Mouse (Mus musculus) kidney, postnatal 0 days (tissue): ENCODE data around the gene Plekhm1. TPM values are rescaled to one million over a fixed set of nuclear protein-coding genes. Genes with fewer than 3 reads are reported as not detected.
"Not testable (repeated sequence)": the region's sequence is repeated elsewhere in the genome, so short reads cannot be mapped to it uniquely, and the experiment has no call there.

ENCODE experiments used
- ATAC-seq: fragments of 200-750 bp; cut with Nextera tagmentation; replicated peaks from 2 replicates; pipeline ENCODE4 v1.8.0; 2017; ENCODE audit warnings: low read depth, moderate number of reproducible peaks, moderate TSS enrichment, moderate library complexity; ENCODE audit not compliant: low FRiP score
- DNase-seq: peaks from one replicate; pipeline ENCODE4 v3.0.0-alpha.2; 2016; ENCODE audit warnings: low spot score
- H3K27ac ChIP-seq: fragments of 300-500 bp; sonication (generic); 2 replicates; pipeline ENCODE4 v1.5.1; 2014; ENCODE audit warnings: mild to moderate bottlenecking
- H3K27me3 ChIP-seq: fragments of 300-500 bp; sonication (generic); 2 replicates; pipeline ENCODE4 v1.6.1; 2014; ENCODE audit warnings: low read length, mixed read lengths; ENCODE audit not compliant: insufficient read depth
- H3K36me3 ChIP-seq: fragments of 300-500 bp; sonication (generic); 2 replicates; pipeline ENCODE4 v1.6.1; 2014; ENCODE audit warnings: low read length, mixed read lengths; ENCODE audit not compliant: insufficient read depth
- H3K4me1 ChIP-seq: fragments of 300-500 bp; sonication (generic); replicated peaks from 2 replicates; pipeline ENCODE4 v1.6.1; 2014; ENCODE audit warnings: antibody characterized with exemption, low read length, mixed read lengths; ENCODE audit not compliant: insufficient read depth
- H3K4me2 ChIP-seq: fragments of 300-500 bp; sonication (generic); 2 replicates; pipeline ENCODE4 v1.6.1; 2014; ENCODE audit warnings: mild to moderate bottlenecking, low read length, moderate library complexity, mixed read lengths
- H3K4me3 ChIP-seq: fragments of 300-500 bp; sonication (generic); replicated peaks from 2 replicates; pipeline ENCODE4 v1.5.1; 2014; ENCODE audit warnings: low read depth, low read length
- H3K9ac ChIP-seq: fragments of 300-500 bp; sonication (generic); 2 replicates; pipeline ENCODE4 v1.6.1; 2014; ENCODE audit warnings: low read depth, low read length
- H3K9me3 ChIP-seq: fragments of 300-500 bp; sonication (generic); replicated peaks from 2 replicates; pipeline ENCODE4 v1.6.1; 2016; ENCODE audit warnings: low read length, inconsistent platforms, mixed read lengths
- CTCF ChIP-seq: IDR thresholded peaks from 2 replicates; pipeline ENCODE4 v1.5.1; 2016; ENCODE audit warnings: antibody characterized with exemption, low read depth, mild to moderate bottlenecking, moderate library complexity
- WGBS: fragments of 180-500 bp; shearing (Covaris S2); extraction: QIAGEN DNeasy Blood & Tissue Kit; methylation state at CpG from one replicate; pipeline ENCODE4 v1.1.7; 2014; 5-methylcytosine and 5-hydroxymethylcytosine counted together
- polyA plus RNA-seq: library from polyadenylated mRNA; unstranded; fragments of >200 nt; fragmentation: Nextera tagmentation; extraction: Ambion mirVana; gene quantifications from 2 replicates; pipeline ENCODE4 v1.2.1, GENCODE M21; 2015

Plekhm1 gene
- polyA plus RNA-seq, 1 experiment from 2014 or later = 5.4 TPM

DNA sequence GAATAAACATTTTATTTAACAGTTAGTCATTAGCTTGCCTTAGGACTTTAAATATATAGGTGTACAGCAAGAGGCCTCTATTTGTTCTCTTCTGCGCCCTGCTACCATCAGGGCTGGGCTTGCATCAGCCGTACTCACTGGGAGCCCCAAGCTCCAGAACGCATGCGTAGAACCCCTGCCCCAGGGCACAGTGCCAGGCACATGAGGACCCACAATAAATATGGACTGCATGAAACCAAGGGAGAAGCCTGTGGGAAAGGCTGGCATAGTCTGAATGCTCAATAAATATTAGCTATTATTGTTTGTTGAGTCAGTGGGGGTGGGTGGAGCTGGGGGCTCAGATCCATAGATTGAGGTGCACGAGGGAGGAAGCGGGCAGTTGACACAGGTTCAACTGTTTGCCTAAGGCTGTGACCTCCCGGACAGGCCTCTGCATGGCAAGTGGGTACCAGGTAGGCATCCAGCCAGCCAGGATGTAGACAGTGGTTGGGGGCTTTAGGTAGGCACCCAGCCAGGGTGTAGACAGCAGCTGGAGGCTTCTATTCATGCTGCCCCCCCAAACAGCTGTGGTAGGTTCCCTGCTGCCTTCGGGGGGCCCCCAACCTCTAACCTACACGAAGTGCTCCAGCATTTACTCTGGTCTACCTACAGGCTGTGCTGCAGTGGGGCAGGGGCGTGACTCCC, 80.8 kb downstream of the Plekhm1 start:
- no peaks in the 10 kb centered on the region for H3K9me3 ChIP-seq
- ATAC-seq (no peak), DNase-seq (no peak)
- H3K9ac ChIP-seq = no peak overlapping the region
- 0 out of 2 replicates have a peak, but pooled peaks cover 3% of the 10 kb centered on the region for H3K27me3 ChIP-seq
- H3K36me3 ChIP-seq = no peaks in the 10 kb centered on the region
- no peak for TF ChIP-seq CTCF
- WGBS = 84% methylated on average over 10 of the region's 10 CpGs
- no peak overlapping the region for H3K4me3 ChIP-seq
- no peak overlapping the region for H3K4me2 ChIP-seq
- no peaks in the 10 kb centered on the region for H3K4me1 ChIP-seq
- H3K27ac ChIP-seq = no peak overlapping the region

DNA sequence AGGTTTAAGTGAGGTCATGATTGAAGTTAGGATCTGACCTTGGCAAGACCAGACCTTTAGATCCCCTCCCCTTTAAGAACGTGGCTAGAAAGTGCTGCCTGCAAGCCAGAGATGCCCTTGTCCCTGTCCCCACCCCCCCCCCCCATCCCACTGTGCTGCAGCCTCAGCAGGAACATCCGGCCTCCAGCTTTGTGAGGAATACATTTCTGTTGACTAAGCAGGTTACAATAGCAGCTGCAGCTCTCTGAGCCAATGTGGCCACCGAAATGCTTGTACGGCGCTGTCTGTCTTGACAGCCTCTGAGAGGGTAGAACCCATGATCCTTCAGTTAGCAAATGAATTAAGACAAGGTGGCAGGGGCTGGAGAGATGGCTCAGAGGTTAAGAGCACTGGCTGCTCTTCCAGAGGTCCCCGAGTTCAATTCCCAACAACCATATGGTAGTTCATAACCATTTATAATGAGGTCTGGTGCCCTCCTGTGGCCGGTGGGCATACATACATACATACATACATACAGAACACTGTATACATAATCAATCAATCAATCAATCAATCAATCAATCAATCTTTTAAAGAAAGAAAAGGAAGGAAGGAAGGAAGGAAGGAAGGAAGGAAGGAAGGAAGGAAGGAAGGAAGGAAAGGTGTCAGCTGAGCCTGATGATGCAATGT, 81.7 kb downstream of the Plekhm1 start:
- Histone ChIP-seq H3K4me2 (no peak overlapping the region), H3K4me3 (no peak overlapping the region), H3K9me3 (no peaks in the 10 kb centered on the region), H3K27ac (no peak overlapping the region), H3K9ac (no peak overlapping the region), H3K36me3 (no peaks in the 10 kb centered on the region), H3K27me3 (0 out of 2 replicates have a peak, but pooled peaks cover 3% of the 10 kb centered on the region), H3K4me1 (no peaks in the 10 kb centered on the region)
- WGBS = 68% methylated on average over 7 of the region's 7 CpGs
- peak; percentile 18; the same call in 1 of the 2 replicates for TF ChIP-seq CTCF
- DNase-seq = no peak
- no peak for ATAC-seq

DNA sequence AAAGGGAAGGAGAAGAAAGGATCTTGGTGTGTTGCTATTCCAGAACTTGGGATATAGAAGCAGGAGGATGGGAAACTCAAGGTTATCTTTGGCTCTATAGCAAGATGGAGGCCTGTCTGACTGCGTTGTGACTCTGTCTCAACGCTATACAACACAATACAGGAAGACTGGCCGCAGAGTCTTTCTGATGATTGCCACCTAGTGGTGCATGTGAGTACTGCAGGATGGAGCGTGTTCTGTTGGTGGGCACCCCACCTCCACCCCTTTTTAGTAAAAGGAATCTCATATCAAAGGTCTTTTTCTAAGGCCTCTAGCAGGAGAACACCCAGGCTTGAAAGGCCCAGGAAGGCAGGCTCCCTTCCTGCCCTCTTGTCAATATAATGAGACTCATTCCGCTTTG, 85.5 kb downstream of the Plekhm1 start:
- ATAC-seq (no peak), DNase-seq (peak; percentile 80)
- H3K4me1 ChIP-seq = no peaks in the 10 kb centered on the region
- H3K9ac ChIP-seq = no peak overlapping the region
- H3K9me3 ChIP-seq = no peaks in the 10 kb centered on the region
- no peak overlapping the region for H3K27ac ChIP-seq
- H3K4me2 ChIP-seq = no peak overlapping the region
- H3K27me3 ChIP-seq = no peaks in the 10 kb centered on the region
- no peaks in the 10 kb centered on the region for H3K36me3 ChIP-seq
- TF ChIP-seq CTCF = peak; percentile 93
- no peak overlapping the region for H3K4me3 ChIP-seq
- 13% methylated on average over 5 of the region's 5 CpGs for WGBS

DNA sequence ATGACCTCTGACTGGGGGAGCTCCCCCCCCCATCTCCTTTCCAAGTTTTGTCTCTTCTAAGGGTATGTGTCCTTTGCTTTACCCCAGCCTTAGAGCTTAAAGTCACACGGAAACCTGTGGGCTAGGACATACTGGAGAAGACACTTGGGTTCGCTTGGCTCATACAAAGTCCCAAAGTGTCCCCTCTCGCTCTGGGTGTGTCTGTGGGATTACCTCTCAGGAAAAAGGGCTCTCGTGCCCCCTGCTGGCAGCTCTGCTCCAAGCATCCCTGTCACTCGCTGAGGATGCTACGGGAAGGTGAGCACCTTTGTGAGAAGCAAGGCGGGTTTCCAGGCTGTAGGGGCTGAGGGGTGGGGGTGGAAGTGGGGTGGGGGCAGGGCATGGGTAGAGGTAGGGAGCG, 87.3 kb downstream of the Plekhm1 start:
- Histone ChIP-seq H3K27ac (no peak overlapping the region), H3K36me3 (no peaks in the 10 kb centered on the region), H3K4me2 (no peak overlapping the region), H3K4me1 (no peaks in the 10 kb centered on the region), H3K4me3 (no peak overlapping the region), H3K9ac (no peak overlapping the region), H3K9me3 (no peaks in the 10 kb centered on the region), H3K27me3 (no peaks in the 10 kb centered on the region)
- peak; percentile 89 for DNase-seq
- no peak for ATAC-seq
- 9% methylated on average over 8 of the region's 8 CpGs for WGBS
- peak; percentile 89 for TF ChIP-seq CTCF

DNA sequence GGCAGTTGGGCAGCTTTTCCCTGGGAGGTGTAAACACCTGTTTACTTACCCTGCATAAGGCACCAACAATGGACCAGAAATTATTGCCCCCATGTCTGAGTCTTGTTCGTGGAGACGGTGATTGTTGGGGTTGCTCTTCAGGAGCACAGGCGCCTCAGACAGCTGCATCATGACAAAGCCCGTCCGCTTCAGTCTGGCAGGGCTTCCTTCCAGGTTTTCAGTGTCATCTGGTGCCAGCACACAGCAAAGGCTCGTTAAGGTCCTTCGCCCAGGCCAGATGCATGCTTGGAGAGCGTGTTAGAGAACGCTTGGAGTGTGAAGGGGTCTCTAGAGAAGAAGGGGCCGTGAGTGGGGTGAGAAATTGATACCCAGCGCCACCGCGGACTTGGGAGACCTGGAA, 87.8 kb downstream of the Plekhm1 start:
- Histone ChIP-seq H3K4me2 (no peak overlapping the region), H3K9me3 (no peaks in the 10 kb centered on the region), H3K9ac (no peak overlapping the region), H3K4me3 (no peak overlapping the region), H3K36me3 (no peaks in the 10 kb centered on the region), H3K27me3 (no peaks in the 10 kb centered on the region), H3K27ac (no peak overlapping the region), H3K4me1 (no peaks in the 10 kb centered on the region)
- no peak for DNase-seq
- 45% methylated on average over 13 of the region's 13 CpGs for WGBS
- no peak for ATAC-seq
- no peak for TF ChIP-seq CTCF

DNA sequence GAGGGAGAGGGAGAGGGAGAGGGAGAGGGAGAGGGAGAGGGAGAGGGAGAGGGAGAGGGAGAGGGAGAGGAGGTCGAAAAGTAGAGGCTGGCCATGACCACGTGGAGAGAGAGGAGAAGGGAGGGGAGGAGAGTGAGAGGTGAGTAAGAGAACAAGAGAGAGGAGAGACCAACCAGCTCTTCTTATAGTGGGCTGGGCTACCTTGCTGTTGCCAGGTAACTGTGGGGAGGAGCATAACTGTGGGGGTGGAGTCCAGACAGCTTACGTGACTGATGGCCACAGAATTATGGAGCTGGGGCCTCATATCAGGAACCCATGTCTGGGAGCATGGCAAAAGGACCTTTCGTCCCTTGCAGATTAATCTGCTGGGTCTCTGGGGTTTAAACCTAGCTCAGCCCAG, 89.7 kb downstream of the Plekhm1 start:
- H3K4me3 ChIP-seq, H3K9me3 ChIP-seq, ATAC-seq, H3K27ac ChIP-seq, H3K36me3 ChIP-seq, H3K4me1 ChIP-seq, H3K4me2 ChIP-seq, H3K27me3 ChIP-seq, DNase-seq, H3K9ac ChIP-seq: not testable (repeated sequence)
- 43% methylated on average over 4 of the region's 4 CpGs for WGBS
